Mouse (Mus musculus): ENCODE results near the gene Dexi. TPM values are rescaled to one million over a fixed set of nuclear protein-coding genes. Genes with fewer than 3 reads are reported as not detected.
A peak's percentile ranks its signal among the peaks of the same experiment; 100 is the strongest.

Gene Dexi
- polyA plus RNA-seq, 1 experiment from 2014 or later: 29.1 TPM

DNA sequence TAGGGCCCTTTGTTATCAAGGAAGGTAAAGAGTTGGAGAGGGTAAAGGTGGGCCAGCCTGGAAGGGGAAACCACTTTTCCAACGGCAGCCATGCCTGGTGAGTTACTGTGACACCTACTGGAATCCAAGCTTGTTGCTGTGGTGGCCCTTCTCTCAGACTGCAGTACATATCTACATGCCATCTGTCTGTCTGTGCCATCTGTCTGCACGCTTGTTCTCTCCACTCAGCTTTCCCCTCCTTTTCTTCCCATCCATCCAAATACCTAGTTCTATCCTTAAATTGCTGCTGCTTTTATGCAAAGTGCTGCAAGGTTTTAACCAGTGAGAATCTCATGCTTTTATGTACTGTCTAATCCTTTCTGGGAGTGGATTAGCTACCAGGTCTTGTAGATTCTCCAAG lies 6.7 kb upstream of the Dexi start:
- H3K9me3 ChIP-seq (replicated peaks; ENCODE audit: control insufficient read depth, low read length): no peaks in the 10 kb centered on the region
- H3K4me2 ChIP-seq (ENCODE audit: low read depth, low read length): no peak overlapping the region
- no peak overlapping the region for H3K4me3 ChIP-seq (ENCODE audit: low read depth, low read length)
- DNase-seq (ENCODE audit: low spot score) (no peak), ATAC-seq (replicated peaks; ENCODE audit: insufficient number of reproducible peaks, low FRiP score, low TSS enrichment, low read depth) (no peak)
- no peaks in the 10 kb centered on the region for H3K4me1 ChIP-seq (ENCODE audit: control insufficient read depth, insufficient read depth, low read length)
- no peaks in the 10 kb centered on the region for H3K27me3 ChIP-seq (ENCODE audit: control insufficient read depth, insufficient read depth, low read length)
- no peak overlapping the region for H3K9ac ChIP-seq (replicated peaks; ENCODE audit: low read length)
- no peak overlapping the region for H3K27ac ChIP-seq (replicated peaks; ENCODE audit: low read depth, low read length)
- 88% methylated on average over 2 of the region's 2 CpGs for WGBS
- no peaks in the 10 kb centered on the region for H3K36me3 ChIP-seq (replicated peaks; ENCODE audit: control insufficient read depth, insufficient read depth, low read depth, low read length)

DNA sequence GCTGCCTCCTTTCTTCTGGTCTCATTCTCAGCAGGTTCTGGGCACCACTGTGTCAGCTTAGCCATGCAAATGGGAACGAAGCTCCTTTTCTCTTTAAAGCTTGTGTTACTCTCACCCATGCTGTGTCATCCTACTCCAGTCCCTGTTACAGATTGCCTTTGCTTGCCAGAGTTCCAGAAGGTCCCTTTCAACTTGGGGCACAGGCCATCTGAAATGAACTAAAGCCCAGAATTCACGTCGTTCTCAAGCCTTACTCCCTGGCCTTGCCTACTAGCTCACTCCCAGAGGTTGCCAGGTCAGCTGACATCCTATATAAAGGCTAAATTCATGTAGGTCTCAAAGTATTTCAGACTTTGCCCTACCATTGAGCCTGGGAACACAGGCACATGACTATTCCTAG lies 6.1 kb upstream of the Dexi start:
- no peak overlapping the region for H3K4me3 ChIP-seq (ENCODE audit: low read depth, low read length)
- no peaks in the 10 kb centered on the region for H3K27me3 ChIP-seq (ENCODE audit: control insufficient read depth, insufficient read depth, low read length)
- H3K36me3 ChIP-seq (replicated peaks; ENCODE audit: control insufficient read depth, insufficient read depth, low read depth, low read length): no peaks in the 10 kb centered on the region
- H3K9ac ChIP-seq (replicated peaks; ENCODE audit: low read length): no peak overlapping the region
- DNase-seq (ENCODE audit: low spot score) (no peak), ATAC-seq (replicated peaks; ENCODE audit: insufficient number of reproducible peaks, low FRiP score, low TSS enrichment, low read depth) (no peak)
- H3K4me2 ChIP-seq (ENCODE audit: low read depth, low read length): no peak overlapping the region
- no peak overlapping the region for H3K27ac ChIP-seq (replicated peaks; ENCODE audit: low read depth, low read length)
- H3K4me1 ChIP-seq (ENCODE audit: control insufficient read depth, insufficient read depth, low read length): no peaks in the 10 kb centered on the region
- no peaks in the 10 kb centered on the region for H3K9me3 ChIP-seq (replicated peaks; ENCODE audit: control insufficient read depth, low read length)
- 72% methylated on average over 3 of the region's 3 CpGs for WGBS

DNA sequence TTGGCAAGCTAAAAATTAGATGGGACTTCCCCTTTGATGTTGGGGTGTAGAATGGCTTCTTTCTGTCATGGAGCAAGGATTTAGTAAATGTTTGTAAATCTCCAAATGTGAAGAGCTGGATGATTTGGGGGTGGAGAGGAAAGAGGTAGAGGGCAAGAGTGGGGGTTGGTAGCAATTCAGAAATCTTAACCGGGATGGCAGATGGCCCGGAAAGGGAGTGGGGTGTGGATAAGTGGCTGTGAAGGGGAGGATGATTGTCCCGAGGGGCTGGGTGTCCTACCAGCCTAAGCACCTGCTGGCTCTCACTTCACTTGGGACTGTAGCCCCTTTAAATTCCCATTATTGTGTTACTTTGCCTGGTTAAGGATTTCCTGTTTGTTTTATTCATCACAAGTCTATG lies 4.0 kb upstream of the Dexi start:
- no peaks in the 10 kb centered on the region for H3K27me3 ChIP-seq (ENCODE audit: control insufficient read depth, insufficient read depth, low read length)
- no peak overlapping the region for H3K4me2 ChIP-seq (ENCODE audit: low read depth, low read length)
- no peak overlapping the region for H3K27ac ChIP-seq (replicated peaks; ENCODE audit: low read depth, low read length)
- no peaks in the 10 kb centered on the region for H3K36me3 ChIP-seq (replicated peaks; ENCODE audit: control insufficient read depth, insufficient read depth, low read depth, low read length)
- no peak for DNase-seq (ENCODE audit: low spot score)
- no peak overlapping the region for H3K9ac ChIP-seq (replicated peaks; ENCODE audit: low read length)
- H3K4me1 ChIP-seq (ENCODE audit: control insufficient read depth, insufficient read depth, low read length): no peaks in the 10 kb centered on the region
- WGBS: 70% methylated on average over 3 of the region's 3 CpGs
- no peak overlapping the region for H3K4me3 ChIP-seq (ENCODE audit: low read depth, low read length)
- no peaks in the 10 kb centered on the region for H3K9me3 ChIP-seq (replicated peaks; ENCODE audit: control insufficient read depth, low read length)
- no peak for ATAC-seq (replicated peaks; ENCODE audit: insufficient number of reproducible peaks, low FRiP score, low TSS enrichment, low read depth)

DNA sequence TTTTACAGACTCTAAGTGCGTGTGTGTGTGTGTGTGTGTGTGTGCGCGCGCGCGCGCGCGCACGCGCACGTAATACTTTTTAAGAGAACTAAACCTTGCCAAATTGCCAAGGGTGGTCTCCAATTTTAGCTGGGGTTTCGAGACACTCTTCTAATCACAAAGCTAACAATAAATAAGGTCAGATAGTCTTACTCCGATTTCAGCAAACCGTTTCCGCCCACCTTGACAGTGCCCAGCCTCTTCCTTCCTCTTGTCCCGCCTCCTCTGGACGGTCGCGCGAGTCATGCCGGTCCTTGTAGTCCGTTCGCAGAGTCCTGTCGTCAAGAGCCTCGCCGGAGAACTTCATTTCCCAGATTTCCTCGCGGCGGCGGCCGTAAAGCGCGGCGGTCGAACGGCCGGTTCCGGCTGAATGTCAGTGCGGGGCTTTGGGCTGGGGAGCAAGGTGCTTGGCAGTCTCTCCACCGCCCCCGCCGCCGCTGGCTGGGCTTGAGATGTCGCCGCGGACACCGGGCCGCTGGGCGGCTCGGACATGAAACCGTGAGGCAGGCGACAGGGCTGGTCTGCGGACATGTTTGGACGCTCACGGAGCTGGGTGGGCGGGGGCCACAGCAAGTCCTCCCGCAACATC lies 2.3 kb upstream of the Dexi start, which contains the start of gene Clec16a:
Clec16a (plus strand) TSS at position 345 of the 628 bp plus-strand sequence.
- Histone ChIP-seq H3K27ac (replicated peaks; ENCODE audit: low read depth, low read length) (no peak within 1 kb of the TSS), H3K4me2 (ENCODE audit: low read depth, low read length) (peak within 1 kb of the TSS; percentile 79), H3K9ac (replicated peaks; ENCODE audit: low read length) (peak within 1 kb of the TSS; percentile 71), H3K9me3 (replicated peaks; ENCODE audit: control insufficient read depth, low read length) (no peaks in the 10 kb centered on the region), H3K4me1 (ENCODE audit: control insufficient read depth, insufficient read depth, low read length) (no peaks in the 10 kb centered on the region; the same call in 1 of the 2 replicates), H3K4me3 (ENCODE audit: low read depth, low read length) (peak within 1 kb of the TSS; percentile 89), H3K36me3 (replicated peaks; ENCODE audit: control insufficient read depth, insufficient read depth, low read depth, low read length) (no peaks in the 10 kb centered on the region), H3K27me3 (ENCODE audit: control insufficient read depth, insufficient read depth, low read length) (no peaks in the 10 kb centered on the region)
- ATAC-seq (replicated peaks; ENCODE audit: insufficient number of reproducible peaks, low FRiP score, low TSS enrichment, low read depth) (peak; percentile 85), DNase-seq (ENCODE audit: low spot score) (peak; percentile 96)
- WGBS: under 1% methylated on average over 58 of the region's 58 CpGs

DNA sequence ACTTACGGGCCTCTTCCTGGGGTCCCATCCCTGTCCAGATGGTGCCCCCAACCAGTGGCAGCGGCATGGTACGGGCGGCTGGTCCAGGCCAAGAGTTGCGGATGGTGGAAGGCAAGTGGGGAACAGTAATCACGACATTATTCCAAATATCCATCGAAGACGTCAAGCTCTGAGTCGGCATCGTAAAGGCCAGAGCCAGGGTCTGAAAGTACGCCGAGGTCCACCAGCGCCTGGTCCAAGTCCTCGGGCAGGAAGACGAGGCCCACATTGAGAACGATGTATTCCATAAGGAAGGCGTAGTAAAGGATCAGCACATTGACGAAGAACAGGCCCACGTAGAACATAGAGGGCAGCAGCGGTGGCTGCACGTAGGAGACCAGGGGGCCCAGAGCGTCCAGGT lies 588 bp downstream of the Dexi start:
- peak overlapping the region; percentile 83 for H3K4me3 ChIP-seq (ENCODE audit: low read depth, low read length)
- H3K27ac ChIP-seq (replicated peaks; ENCODE audit: low read depth, low read length): no peak overlapping the region
- ATAC-seq (replicated peaks; ENCODE audit: insufficient number of reproducible peaks, low FRiP score, low TSS enrichment, low read depth): peak; percentile 1; the same call in 1 of the 2 replicates
- H3K4me2 ChIP-seq (ENCODE audit: low read depth, low read length): peak overlapping the region; percentile 83
- no peaks in the 10 kb centered on the region for H3K27me3 ChIP-seq (ENCODE audit: control insufficient read depth, insufficient read depth, low read length)
- H3K36me3 ChIP-seq (replicated peaks; ENCODE audit: control insufficient read depth, insufficient read depth, low read depth, low read length): no peaks in the 10 kb centered on the region
- DNase-seq (ENCODE audit: low spot score): peak; percentile 47
- 3% methylated on average over 22 of the region's 22 CpGs for WGBS
- H3K9me3 ChIP-seq (replicated peaks; ENCODE audit: control insufficient read depth, low read length): no peaks in the 10 kb centered on the region
- H3K9ac ChIP-seq (replicated peaks; ENCODE audit: low read length): peak overlapping the region; percentile 86
- H3K4me1 ChIP-seq (ENCODE audit: control insufficient read depth, insufficient read depth, low read length): no peaks in the 10 kb centered on the region; the same call in 1 of the 2 replicates

DNA sequence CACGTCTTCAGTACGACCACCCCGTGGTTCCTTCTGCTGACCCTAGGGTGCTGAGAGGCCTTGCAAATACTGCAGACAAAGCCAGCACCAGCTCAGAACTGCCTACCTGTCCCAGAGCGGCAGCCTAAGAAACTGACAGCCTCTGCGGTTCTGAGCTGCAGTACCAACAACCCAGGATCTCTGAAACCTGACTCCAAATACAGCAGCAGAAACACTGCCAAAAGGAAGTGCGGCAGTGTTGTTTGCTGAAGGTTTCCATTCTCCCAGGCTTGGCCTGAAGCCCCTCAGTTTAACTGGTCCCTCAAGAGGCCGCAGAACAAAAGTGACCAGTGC lies 1.3 kb downstream of the Dexi start:
- WGBS: 34% methylated on average over 7 of the region's 7 CpGs
- H3K27me3 ChIP-seq (ENCODE audit: control insufficient read depth, insufficient read depth, low read length): no peaks in the 10 kb centered on the region
- no peaks in the 10 kb centered on the region; the same call in 1 of the 2 replicates for H3K4me1 ChIP-seq (ENCODE audit: control insufficient read depth, insufficient read depth, low read length)
- H3K4me2 ChIP-seq (ENCODE audit: low read depth, low read length): peak overlapping the region; percentile 83
- H3K4me3 ChIP-seq (ENCODE audit: low read depth, low read length): peak overlapping the region; percentile 83
- no peaks in the 10 kb centered on the region for H3K36me3 ChIP-seq (replicated peaks; ENCODE audit: control insufficient read depth, insufficient read depth, low read depth, low read length)
- H3K9ac ChIP-seq (replicated peaks; ENCODE audit: low read length): peak overlapping the region; percentile 86
- DNase-seq (ENCODE audit: low spot score) (peak; percentile 20), ATAC-seq (replicated peaks; ENCODE audit: insufficient number of reproducible peaks, low FRiP score, low TSS enrichment, low read depth) (no peak)
- H3K9me3 ChIP-seq (replicated peaks; ENCODE audit: control insufficient read depth, low read length): no peaks in the 10 kb centered on the region
- H3K27ac ChIP-seq (replicated peaks; ENCODE audit: low read depth, low read length): no peak overlapping the region

DNA sequence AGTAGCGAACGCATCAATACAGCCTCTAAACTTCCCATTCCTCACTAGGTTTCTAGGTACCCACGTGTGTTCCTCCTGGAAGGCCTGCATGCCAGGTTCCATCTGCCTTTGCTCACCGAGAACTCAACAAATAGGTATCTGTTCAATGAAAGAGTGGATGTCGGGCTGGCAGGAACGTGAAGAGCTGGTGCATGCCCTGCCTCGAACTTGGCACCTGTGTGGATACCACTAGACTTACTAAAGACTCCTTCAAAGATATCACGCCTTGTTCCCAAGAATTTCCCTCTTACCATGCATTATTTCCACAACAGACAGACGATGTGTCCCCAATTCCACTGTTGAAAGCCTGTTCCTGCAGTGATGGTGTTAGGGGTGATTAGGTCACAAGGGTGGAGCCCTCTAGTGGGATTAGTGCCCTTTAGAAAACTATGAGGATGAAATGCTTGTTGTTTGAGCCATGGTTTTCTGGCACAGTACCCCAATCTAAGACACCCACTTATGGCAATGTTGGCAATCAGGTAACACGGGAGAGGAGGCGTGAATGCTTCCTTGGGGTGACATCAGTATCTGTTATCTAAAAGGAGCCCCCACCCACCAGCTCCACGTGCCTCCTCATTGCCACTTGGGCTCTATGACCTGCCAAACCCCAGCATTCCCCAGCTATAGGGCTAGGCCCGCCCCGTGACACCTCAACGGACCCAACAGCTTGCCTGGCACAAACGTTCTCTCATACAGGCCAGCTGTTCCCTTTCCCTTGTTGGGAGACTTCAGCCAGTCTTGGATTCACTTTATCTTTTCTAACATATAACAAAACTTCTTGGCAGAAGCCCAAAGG lies 1.9 kb downstream of the Dexi start:
- Histone ChIP-seq H3K36me3 (replicated peaks; ENCODE audit: control insufficient read depth, insufficient read depth, low read depth, low read length) (no peaks in the 10 kb centered on the region), H3K4me1 (ENCODE audit: control insufficient read depth, insufficient read depth, low read length) (no peaks in the 10 kb centered on the region; the same call in 1 of the 2 replicates), H3K4me3 (ENCODE audit: low read depth, low read length) (peak overlapping the region; percentile 83), H3K4me2 (ENCODE audit: low read depth, low read length) (peak overlapping the region; percentile 83), H3K27ac (replicated peaks; ENCODE audit: low read depth, low read length) (no peak overlapping the region), H3K9me3 (replicated peaks; ENCODE audit: control insufficient read depth, low read length) (no peaks in the 10 kb centered on the region), H3K27me3 (ENCODE audit: control insufficient read depth, insufficient read depth, low read length) (no peaks in the 10 kb centered on the region), H3K9ac (replicated peaks; ENCODE audit: low read length) (peak overlapping the region; percentile 86; the same call in 1 of the 2 replicates)
- no peak for DNase-seq (ENCODE audit: low spot score)
- 78% methylated on average over 16 of the region's 16 CpGs for WGBS
- no peak for ATAC-seq (replicated peaks; ENCODE audit: insufficient number of reproducible peaks, low FRiP score, low TSS enrichment, low read depth)

DNA sequence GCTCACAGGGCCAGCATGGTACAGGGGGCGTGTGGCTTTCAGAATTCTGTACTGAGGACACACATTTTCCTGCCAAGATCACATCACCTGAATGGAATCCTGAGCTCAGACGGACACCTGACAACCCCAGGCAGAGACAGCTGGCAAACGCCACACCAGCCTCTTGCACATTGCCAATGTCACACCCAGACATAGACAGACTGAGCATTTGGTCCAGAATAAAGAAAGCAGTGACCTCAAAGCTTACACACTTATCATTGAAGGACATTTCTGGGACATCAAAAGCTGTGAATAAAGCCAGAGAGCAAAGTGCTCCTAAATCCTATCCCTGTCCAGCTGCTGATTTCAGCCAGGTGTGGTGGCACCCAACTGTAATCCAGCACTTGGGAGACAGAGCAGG lies 5.9 kb downstream of the Dexi start:
- Histone ChIP-seq H3K36me3 (replicated peaks; ENCODE audit: control insufficient read depth, insufficient read depth, low read depth, low read length) (no peaks in the 10 kb centered on the region), H3K4me3 (ENCODE audit: low read depth, low read length) (no peak overlapping the region), H3K27me3 (ENCODE audit: control insufficient read depth, insufficient read depth, low read length) (no peaks in the 10 kb centered on the region), H3K4me1 (ENCODE audit: control insufficient read depth, insufficient read depth, low read length) (no peaks in the 10 kb centered on the region; the same call in 1 of the 2 replicates), H3K9me3 (replicated peaks; ENCODE audit: control insufficient read depth, low read length) (no peaks in the 10 kb centered on the region), H3K9ac (replicated peaks; ENCODE audit: low read length) (no peak overlapping the region), H3K27ac (replicated peaks; ENCODE audit: low read depth, low read length) (no peak overlapping the region), H3K4me2 (ENCODE audit: low read depth, low read length) (no peak overlapping the region)
- no peak for DNase-seq (ENCODE audit: low spot score)
- WGBS: 79% methylated on average over 3 of the region's 3 CpGs
- ATAC-seq (replicated peaks; ENCODE audit: insufficient number of reproducible peaks, low FRiP score, low TSS enrichment, low read depth): no peak

Data from embryonic facial prominence, embryonic 11.5 days (tissue).